Mouse (Mus musculus) CH12.LX (cell line): ENCODE data around the gene Tcirg1.

Experiments
- CTCF ChIP-seq, 2 experiments: IDR thresholded peaks in 1 of 2; conservative IDR thresholded peaks in 1 of 2; 2 replicates each; pipeline ENCODE4 v1.5.1; 2011 to 2012; ENCODE audit warnings: low read depth in 2 of 2, low read length in 2 of 2, improper control_type of control experiment in 1 of 2, inconsistent platforms in 1 of 2, mild to moderate bottlenecking in 1 of 2, moderate library complexity in 1 of 2
- IRF4 ChIP-seq: IDR thresholded peaks from 2 replicates; pipeline ENCODE4 v1.6.1; 2014; ENCODE audit warnings: low read depth, mild to moderate bottlenecking, inconsistent platforms, low read length, improper control_type of control experiment
- KAT2A ChIP-seq: IDR thresholded peaks from 2 replicates; pipeline ENCODE4 v1.6.1; 2012; ENCODE audit warnings: low read length, improper control_type of control experiment, inconsistent platforms; ENCODE audit not compliant: insufficient replicate concordance
- MEF2A ChIP-seq: IDR thresholded peaks from 2 replicates; pipeline ENCODE4 v1.6.1; 2014; ENCODE audit warnings: low read depth, mild to moderate bottlenecking, inconsistent platforms, low read length, improper control_type of control experiment, borderline replicate concordance
- POLR2AphosphoS2 ChIP-seq: IDR thresholded peaks from 2 replicates; pipeline ENCODE4 v1.6.1; 2011; ENCODE audit warnings: low read depth, low read length, improper control_type of control experiment
- TBP ChIP-seq: conservative IDR thresholded peaks from 2 replicates; pipeline ENCODE4 v1.6.1; 2011; ENCODE audit warnings: low read depth, low read length, improper control_type of control experiment

DNA sequence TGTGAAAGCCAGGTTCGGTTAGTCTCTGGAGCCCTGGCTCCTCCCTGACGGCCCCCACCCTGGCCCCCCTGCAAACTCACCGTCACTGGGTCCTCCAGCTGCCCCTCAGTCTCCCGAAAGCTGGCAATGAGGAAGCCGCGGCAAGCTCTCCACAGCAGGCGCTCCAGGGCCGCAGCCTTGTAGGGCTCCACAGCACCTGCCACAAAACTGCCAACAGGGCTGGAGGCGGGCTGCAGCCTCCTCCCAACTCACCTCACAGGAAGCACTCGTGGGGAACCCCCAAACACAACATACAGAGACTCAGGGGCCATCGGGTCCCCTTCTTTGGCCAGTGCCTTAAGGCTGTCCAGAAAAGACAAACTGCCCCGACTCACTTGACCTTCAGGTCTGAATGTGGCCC is 4.0 kb downstream of the Tcirg1 start:
- TF ChIP-seq CTCF (conservative IDR thresholded peaks at IDR 0.05 in 1 of 2, IDR thresholded peaks at IDR 0.05 in 1 of 2; ENCODE audit: low read depth in 2 of 2, low read length in 2 of 2) (no peak), IRF4 (no peak), POLR2AphosphoS2 (no peak), MEF2A (no peak), TBP (no peak), KAT2A (no peak)
